Mouse (Mus musculus) lung, postnatal 0 days (tissue): ENCODE results near the gene Pou3f3.

Experiments
- CTCF ChIP-seq: IDR thresholded peaks from 2 replicates; pipeline ENCODE4 v1.5.1; 2016; ENCODE audit warnings: antibody characterized with exemption, mild to moderate bottlenecking
- EP300 ChIP-seq: IDR thresholded peaks from 2 replicates; pipeline ENCODE4 v1.6.1; 2016; ENCODE audit warnings: antibody characterized with exemption, mild to moderate bottlenecking, control low read depth

DNA sequence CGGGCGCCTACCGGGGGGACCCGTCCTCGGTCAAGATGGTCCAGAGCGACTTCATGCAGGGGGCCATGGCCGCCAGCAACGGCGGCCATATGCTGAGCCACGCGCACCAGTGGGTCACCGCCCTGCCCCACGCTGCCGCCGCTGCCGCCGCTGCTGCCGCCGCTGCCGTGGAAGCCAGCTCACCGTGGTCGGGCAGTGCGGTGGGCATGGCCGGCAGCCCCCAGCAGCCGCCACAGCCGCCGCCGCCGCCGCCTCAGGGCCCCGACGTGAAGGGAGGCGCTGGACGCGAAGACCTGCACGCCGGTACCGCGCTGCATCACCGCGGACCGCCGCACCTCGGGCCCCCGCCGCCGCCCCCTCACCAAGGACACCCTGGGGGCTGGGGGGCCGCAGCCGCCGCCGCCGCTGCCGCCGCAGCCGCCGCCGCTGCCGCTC is 1.8 kb downstream of the Pou3f3 start:
- TF ChIP-seq CTCF (no peak), EP300 (no peak)
